Mouse (Mus musculus): ENCODE measurements around the gene Ccdc85c. TPM values are rescaled to one million over a fixed set of nuclear protein-coding genes. Genes with fewer than 3 reads are reported as not detected.

Ccdc85c gene
- polyA plus RNA-seq, 1 experiment from 2014 or later: 7.0 TPM

DNA sequence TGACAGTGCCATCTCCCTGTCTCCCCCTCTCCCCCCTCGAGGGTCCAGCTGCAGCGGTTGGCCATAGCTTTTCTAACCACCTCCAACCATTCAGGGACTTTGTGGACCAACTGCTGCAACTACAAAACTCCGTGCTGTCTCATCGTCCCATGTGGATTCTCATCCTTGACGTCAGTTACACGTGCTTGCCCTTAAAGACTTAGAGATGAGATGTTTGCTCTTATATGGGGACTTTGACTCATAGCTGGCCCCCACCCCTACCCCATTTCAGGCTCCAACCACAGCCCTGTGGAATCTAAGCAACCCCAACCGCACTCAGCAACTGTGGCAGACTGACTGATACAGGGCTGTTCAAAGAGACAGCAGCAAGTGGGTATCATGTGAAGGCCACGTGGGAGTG, 29.9 kb upstream of the Ccdc85c start:
- H3K27me3 ChIP-seq (ENCODE audit: control insufficient read depth, insufficient read depth, low read length): no peaks in the 10 kb centered on the region; the same call in 1 of the 2 replicates
- no peak overlapping the region for H3K9ac ChIP-seq (ENCODE audit: low read length)
- 72% methylated on average over 8 of the region's 8 CpGs for WGBS

DNA sequence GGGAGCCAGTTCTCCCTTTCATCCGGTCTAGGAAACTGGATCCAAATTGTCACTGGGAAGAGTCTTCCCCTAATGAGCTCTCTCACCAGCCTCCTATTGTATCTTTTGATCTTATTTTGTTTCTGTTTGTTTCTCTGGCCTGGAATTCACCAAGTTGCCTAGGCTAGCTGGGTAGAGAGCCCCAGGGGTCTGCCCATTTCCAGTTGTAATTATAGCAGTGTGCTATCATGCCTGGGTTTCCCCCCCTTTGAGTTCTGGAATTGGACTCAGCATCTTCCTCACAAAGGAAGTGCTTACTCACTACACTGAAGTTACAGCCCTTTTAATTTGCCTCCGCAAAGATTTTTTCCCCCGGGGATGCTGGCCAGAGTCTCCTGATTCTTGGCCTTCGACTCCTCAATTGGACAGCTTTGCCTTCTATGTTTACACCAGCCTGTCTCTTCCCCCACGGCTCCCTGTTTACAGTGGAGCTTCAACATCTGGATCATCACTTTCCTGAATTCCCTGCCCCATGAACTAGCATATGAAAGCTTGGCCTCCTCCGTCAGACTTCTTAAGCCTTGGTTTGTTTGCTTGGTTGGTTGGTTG, 28.6 kb upstream of the Ccdc85c start:
- TF ChIP-seq EP300 (optimal IDR thresholded peaks at IDR 0.05): no peak
- TF ChIP-seq CTCF (IDR thresholded peaks at IDR 0.05; ENCODE audit: low read depth): no peak
- H3K4me3 ChIP-seq (ENCODE audit: low read depth, low read length): no peak overlapping the region
- DNase-seq (ENCODE audit: low spot score) (no peak), ATAC-seq (ENCODE audit: low FRiP score, low TSS enrichment) (no peak)
- H3K9ac ChIP-seq (ENCODE audit: low read length): no peak overlapping the region
- no peaks in the 10 kb centered on the region for H3K9me3 ChIP-seq (ENCODE audit: control insufficient read depth, low read length)
- H3K4me2 ChIP-seq (replicated peaks; ENCODE audit: low read depth): no peak overlapping the region
- no peaks in the 10 kb centered on the region for H3K36me3 ChIP-seq (ENCODE audit: control insufficient read depth, insufficient read depth, low read length)
- WGBS: 39% methylated on average over 6 of the region's 6 CpGs
- no peaks in the 10 kb centered on the region; the same call in 1 of the 2 replicates for H3K27me3 ChIP-seq (ENCODE audit: control insufficient read depth, insufficient read depth, low read length)
- H3K27ac ChIP-seq (replicated peaks): no peak overlapping the region
- peaks cover 3% of the 10 kb centered on the region; the same call in 1 of the 2 replicates for H3K4me1 ChIP-seq (replicated peaks; ENCODE audit: control insufficient read depth, insufficient read depth)

More for the DNA sequence above, 29.9 kb upstream of the Ccdc85c start:
- H3K27ac ChIP-seq (replicated peaks): no peak overlapping the region
- no peak for ATAC-seq (ENCODE audit: low FRiP score, low TSS enrichment)
- no peak overlapping the region for H3K4me3 ChIP-seq (ENCODE audit: low read depth, low read length)
- no peaks in the 10 kb centered on the region for H3K36me3 ChIP-seq (ENCODE audit: control insufficient read depth, insufficient read depth, low read length)
- TF ChIP-seq CTCF (IDR thresholded peaks at IDR 0.05; ENCODE audit: low read depth): no peak
- no peak for TF ChIP-seq EP300 (optimal IDR thresholded peaks at IDR 0.05)
- peaks cover 3% of the 10 kb centered on the region; the same call in 1 of the 2 replicates for H3K4me1 ChIP-seq (replicated peaks; ENCODE audit: control insufficient read depth, insufficient read depth)
- H3K4me2 ChIP-seq (replicated peaks; ENCODE audit: low read depth): no peak overlapping the region
- H3K9me3 ChIP-seq (ENCODE audit: control insufficient read depth, low read length): no peaks in the 10 kb centered on the region
- no peak for DNase-seq (ENCODE audit: low spot score)

DNA sequence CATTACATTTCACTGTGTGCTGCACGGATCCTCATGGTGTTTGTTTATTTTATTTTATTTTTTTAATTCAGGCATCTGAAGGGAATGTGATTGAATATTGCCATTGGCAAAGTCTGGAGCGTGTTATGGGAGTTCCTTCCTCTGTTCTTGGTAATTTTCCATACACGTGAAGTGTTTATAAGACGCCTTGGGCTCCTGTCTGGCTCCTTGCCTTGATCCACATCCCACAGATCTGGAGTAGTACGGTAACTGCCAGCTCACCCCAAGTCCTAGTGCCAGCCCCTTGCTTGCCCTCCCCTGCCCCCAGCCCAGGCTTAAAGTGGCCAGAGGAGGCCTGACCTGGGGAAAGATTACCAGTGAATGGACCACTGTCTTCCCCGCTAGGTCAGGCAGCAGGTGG, 25.8 kb upstream of the Ccdc85c start:
- WGBS: 54% methylated on average over 6 of the region's 6 CpGs
- no peaks in the 10 kb centered on the region for H3K36me3 ChIP-seq (ENCODE audit: control insufficient read depth, insufficient read depth, low read length)
- no peaks in the 10 kb centered on the region for H3K9me3 ChIP-seq (ENCODE audit: control insufficient read depth, low read length)
- TF ChIP-seq CTCF (IDR thresholded peaks at IDR 0.05; ENCODE audit: low read depth): no peak
- no peak for TF ChIP-seq EP300 (optimal IDR thresholded peaks at IDR 0.05)
- DNase-seq (ENCODE audit: low spot score) (no peak), ATAC-seq (ENCODE audit: low FRiP score, low TSS enrichment) (no peak)
- no peak overlapping the region for H3K4me3 ChIP-seq (ENCODE audit: low read depth, low read length)
- peaks cover 2% of the 10 kb centered on the region; the same call in 1 of the 2 replicates for H3K4me1 ChIP-seq (replicated peaks; ENCODE audit: control insufficient read depth, insufficient read depth)
- H3K4me2 ChIP-seq (replicated peaks; ENCODE audit: low read depth): no peak overlapping the region
- no peaks in the 10 kb centered on the region; the same call in 1 of the 2 replicates for H3K27me3 ChIP-seq (ENCODE audit: control insufficient read depth, insufficient read depth, low read length)
- no peak overlapping the region for H3K27ac ChIP-seq (replicated peaks)
- no peak overlapping the region for H3K9ac ChIP-seq (ENCODE audit: low read length)

DNA sequence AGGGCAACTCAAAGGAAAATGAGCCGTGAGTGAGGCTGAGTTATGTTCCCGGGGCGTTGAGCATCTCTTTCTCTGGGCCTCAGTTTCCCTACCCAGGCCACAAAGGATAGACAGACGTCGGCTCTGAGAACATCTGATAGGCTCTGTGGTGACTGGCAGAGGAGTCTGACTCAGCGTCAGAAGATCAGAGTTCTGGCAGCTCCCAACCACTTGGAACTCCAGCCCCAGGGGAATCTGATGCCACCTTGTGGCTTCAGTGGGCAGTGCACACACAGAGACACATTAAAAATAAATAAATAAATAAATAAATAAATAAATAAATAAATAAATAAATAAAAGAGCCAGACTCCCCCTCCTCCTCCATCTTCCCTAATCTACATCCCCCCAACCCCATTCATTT, 21.8 kb upstream of the Ccdc85c start:
- Histone ChIP-seq H3K9me3 (ENCODE audit: control insufficient read depth, low read length) (no peaks in the 10 kb centered on the region), H3K36me3 (ENCODE audit: control insufficient read depth, insufficient read depth, low read length) (no peaks in the 10 kb centered on the region), H3K27me3 (ENCODE audit: control insufficient read depth, insufficient read depth, low read length) (no peaks in the 10 kb centered on the region), H3K27ac (replicated peaks) (no peak overlapping the region), H3K4me3 (ENCODE audit: low read depth, low read length) (no peak overlapping the region), H3K4me1 (replicated peaks; ENCODE audit: control insufficient read depth, insufficient read depth) (no peaks in the 10 kb centered on the region), H3K9ac (ENCODE audit: low read length) (no peak overlapping the region), H3K4me2 (replicated peaks; ENCODE audit: low read depth) (no peak overlapping the region)
- peak; percentile 41 for DNase-seq (ENCODE audit: low spot score)
- WGBS: 76% methylated on average over 6 of the region's 6 CpGs
- peak; percentile 64 for TF ChIP-seq CTCF (IDR thresholded peaks at IDR 0.05; ENCODE audit: low read depth)
- no peak for TF ChIP-seq EP300 (optimal IDR thresholded peaks at IDR 0.05)
- 0 out of 2 replicates have a peak, but pooled peaks have one; percentile 20 for ATAC-seq (ENCODE audit: low FRiP score, low TSS enrichment)

DNA sequence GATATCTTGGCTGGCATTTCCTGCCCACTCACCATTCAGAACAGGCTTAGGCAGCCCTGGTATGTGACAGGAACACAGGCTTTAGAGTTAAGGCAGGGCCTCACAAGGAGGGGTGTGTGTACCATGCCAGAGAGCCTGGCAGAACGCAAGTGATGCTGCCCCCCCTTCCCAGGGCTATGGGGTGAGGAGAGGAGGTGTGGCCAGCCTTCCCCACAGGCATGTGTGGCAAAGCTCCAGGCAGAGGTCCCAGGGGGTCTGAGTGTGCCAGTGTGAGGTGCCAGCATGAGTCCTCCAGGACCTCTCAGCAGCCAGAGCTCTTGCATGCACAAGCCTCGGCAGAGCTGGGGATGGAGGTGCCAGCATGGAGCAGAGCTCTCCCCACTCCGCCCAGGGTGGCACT, 19.4 kb upstream of the Ccdc85c start:
- Histone ChIP-seq H3K4me2 (replicated peaks; ENCODE audit: low read depth) (no peak overlapping the region), H3K27ac (replicated peaks) (no peak overlapping the region), H3K9ac (ENCODE audit: low read length) (no peak overlapping the region), H3K36me3 (ENCODE audit: control insufficient read depth, insufficient read depth, low read length) (no peaks in the 10 kb centered on the region), H3K27me3 (ENCODE audit: control insufficient read depth, insufficient read depth, low read length) (no peaks in the 10 kb centered on the region), H3K4me3 (ENCODE audit: low read depth, low read length) (no peak overlapping the region), H3K9me3 (ENCODE audit: control insufficient read depth, low read length) (no peaks in the 10 kb centered on the region), H3K4me1 (replicated peaks; ENCODE audit: control insufficient read depth, insufficient read depth) (no peaks in the 10 kb centered on the region)
- 56% methylated on average over 3 of the region's 3 CpGs for WGBS
- TF ChIP-seq CTCF (IDR thresholded peaks at IDR 0.05; ENCODE audit: low read depth) (no peak), EP300 (optimal IDR thresholded peaks at IDR 0.05) (no peak)
- ATAC-seq (ENCODE audit: low FRiP score, low TSS enrichment): peak; percentile 8; the same call in 1 of the 2 replicates
- no peak for DNase-seq (ENCODE audit: low spot score)

DNA sequence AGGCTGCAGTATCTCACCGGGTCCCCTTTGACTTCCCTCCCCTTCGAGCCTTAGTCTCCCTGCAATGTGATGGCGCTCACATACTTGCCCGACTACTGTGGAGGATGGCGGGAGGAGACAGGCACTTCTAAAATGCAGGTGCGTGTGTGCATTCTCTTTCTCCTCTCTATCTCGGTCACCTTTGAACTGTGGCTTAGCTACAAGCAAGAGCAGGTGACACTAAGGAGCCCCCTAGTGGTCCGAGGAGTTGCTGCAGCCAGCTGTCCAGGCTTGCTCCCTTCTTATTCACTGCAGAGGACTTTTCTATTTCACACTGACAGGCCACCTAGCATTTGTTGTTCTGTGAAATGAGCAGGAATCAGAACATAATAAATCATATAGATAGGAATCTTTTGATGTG, 17.7 kb upstream of the Ccdc85c start:
- no peaks in the 10 kb centered on the region for H3K36me3 ChIP-seq (ENCODE audit: control insufficient read depth, insufficient read depth, low read length)
- no peaks in the 10 kb centered on the region for H3K9me3 ChIP-seq (ENCODE audit: control insufficient read depth, low read length)
- 3% methylated on average over 8 of the region's 8 CpGs for WGBS
- no peak overlapping the region for H3K4me3 ChIP-seq (ENCODE audit: low read depth, low read length)
- TF ChIP-seq CTCF (IDR thresholded peaks at IDR 0.05; ENCODE audit: low read depth) (peak; percentile 97), EP300 (optimal IDR thresholded peaks at IDR 0.05) (no peak)
- H3K27ac ChIP-seq (replicated peaks): no peak overlapping the region
- DNase-seq (ENCODE audit: low spot score) (peak; percentile 80), ATAC-seq (ENCODE audit: low FRiP score, low TSS enrichment) (peak; percentile 52)
- H3K9ac ChIP-seq (ENCODE audit: low read length): no peak overlapping the region
- no peaks in the 10 kb centered on the region for H3K27me3 ChIP-seq (ENCODE audit: control insufficient read depth, insufficient read depth, low read length)
- no peak overlapping the region for H3K4me2 ChIP-seq (replicated peaks; ENCODE audit: low read depth)
- H3K4me1 ChIP-seq (replicated peaks; ENCODE audit: control insufficient read depth, insufficient read depth): no peaks in the 10 kb centered on the region

Measured in stomach, postnatal 0 days (tissue).